Mouse (Mus musculus) cerebellum, adult (tissue): ENCODE results near the gene Mrpl46.

Experiments
- ATAC-seq: cut with Nextera tagmentation; 2 replicates; pipeline ENCODE4 v1.9.2; 2017; ENCODE audit warnings: mild to moderate bottlenecking, moderate library complexity, mixed read lengths; ENCODE audit not compliant: insufficient number of reproducible peaks, low FRiP score, low TSS enrichment

Mrpl46 gene

GRCm38 (mm10) chr7:78782639-78783581 is at the start of gene Mrpl46, which contains the start of gene Mrps11:
Gene Mrpl46, minus strand, starts transcription at chr7:78783531.
Gene Mrps11, plus strand, starts transcription at chr7:78783119.
- ATAC-seq: peak; percentile 98

- ATAC-seq: no peak
These were observed 44.5 kb upstream of the Mrpl46 start for GRCm38 (mm10) chr7:78827749-78828362.

GRCm38 (mm10) chr7:78826682-78827385 is 43.5 kb upstream of the Mrpl46 start:
- no peak for ATAC-seq

- no peak for ATAC-seq
These were observed 35.0 kb upstream of the Mrpl46 start for GRCm38 (mm10) chr7:78818336-78818735.

GRCm38 (mm10) chr7:78814766-78815165 is 31.4 kb upstream of the Mrpl46 start:
- no peak for ATAC-seq

- ATAC-seq: peak; percentile 74
These were observed 30.5 kb upstream of the Mrpl46 start for GRCm38 (mm10) chr7:78813791-78814190.

GRCm38 (mm10) chr7:78807192-78807591 is 23.9 kb upstream of the Mrpl46 start:
- ATAC-seq: no peak

- no peak for ATAC-seq
These were observed 20.5 kb upstream of the Mrpl46 start for GRCm38 (mm10) chr7:78803841-78804240.

GRCm38 (mm10) chr7:78799730-78800496 is 16.6 kb upstream of the Mrpl46 start:
- ATAC-seq: no peak

- no peak for ATAC-seq
These were observed 14.6 kb upstream of the Mrpl46 start for GRCm38 (mm10) chr7:78797843-78798455.

- ATAC-seq: no peak
These were observed 13.3 kb upstream of the Mrpl46 start for GRCm38 (mm10) chr7:78796624-78797023.

GRCm38 (mm10) chr7:78794571-78795092 is 11.3 kb upstream of the Mrpl46 start:
- no peak for ATAC-seq

- ATAC-seq: no peak
These were observed 10.7 kb upstream of the Mrpl46 start for GRCm38 (mm10) chr7:78793895-78794570.

- peak; percentile 69 for ATAC-seq
These were observed 8.3 kb upstream of the Mrpl46 start for GRCm38 (mm10) chr7:78791359-78792222.

GRCm38 (mm10) chr7:78787793-78788380 is 4.6 kb upstream of the Mrpl46 start:
- ATAC-seq: no peak

- ATAC-seq: no peak
These were observed 2.6 kb upstream of the Mrpl46 start for GRCm38 (mm10) chr7:78785906-78786305.

- no peak for ATAC-seq
These were observed 4.6 kb downstream of the Mrpl46 start for GRCm38 (mm10) chr7:78778741-78779140.

GRCm38 (mm10) chr7:78770936-78771335 is 12.4 kb downstream of the Mrpl46 start:
- no peak for ATAC-seq
